8 mouse cellular contexts compared by ENCODE assay signal in the genomic region with DNA sequence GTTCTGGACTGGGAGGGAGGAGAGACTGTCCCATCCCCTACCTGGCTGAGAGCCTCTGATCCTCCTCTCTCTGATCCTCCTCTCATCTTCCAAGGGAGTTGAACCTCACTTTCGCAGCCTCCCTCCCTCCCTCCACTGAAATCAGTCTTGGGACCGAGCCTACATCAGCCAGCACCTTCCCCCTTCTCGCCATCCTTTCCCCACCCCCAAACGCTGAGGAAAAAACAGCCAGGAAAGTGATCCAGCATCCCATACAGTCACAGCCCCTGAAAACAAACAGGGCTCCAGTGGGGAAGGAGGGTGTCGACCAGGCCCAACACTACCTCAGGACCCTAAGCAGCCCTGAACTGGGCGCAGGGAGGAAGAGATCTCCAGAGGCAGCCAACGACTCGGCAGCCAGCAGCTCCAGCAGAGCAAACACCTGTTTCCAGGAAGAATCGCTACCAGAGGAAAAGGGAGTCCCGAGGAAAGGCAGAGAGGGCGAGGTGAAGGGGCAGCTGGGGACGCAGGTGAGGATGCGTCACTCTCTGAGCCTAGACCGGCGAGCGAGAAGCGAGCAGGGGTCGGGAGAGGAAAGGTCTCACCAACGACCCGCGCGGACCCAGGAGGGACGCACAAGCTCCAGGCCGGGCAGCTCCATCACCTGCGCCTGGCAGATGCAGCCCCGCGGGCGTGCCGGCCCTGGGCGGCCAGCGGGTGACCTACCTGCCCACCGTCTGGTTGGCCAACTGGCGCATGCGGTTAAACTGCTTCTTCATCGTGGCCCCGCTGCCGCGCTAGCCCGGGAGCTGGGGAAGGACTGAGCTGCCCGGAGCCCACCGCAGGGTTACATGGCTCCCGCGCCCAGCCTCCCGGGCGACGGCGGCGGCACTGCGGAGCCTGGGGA. TPM values are rescaled to one million over a fixed set of nuclear protein-coding genes. Genes with fewer than 3 reads are reported as not detected.
DNase-seq lines count a peak whose midpoint lies in the region; ATAC-seq and TF ChIP-seq lines count a peak whose summit lies in the region.

No protein-coding gene starts in this region.

- H3K4me1 ChIP-seq in bone marrow macrophage, adult 2 months (ENCODE audit: control insufficient read depth, insufficient read depth, low read length): no peaks in the 10 kb centered on the region
- H3K4me1 ChIP-seq in forebrain, embryonic 16.5 days (replicated peaks; ENCODE audit: control insufficient read depth, insufficient read depth, low read length): peaks cover 9% of the 10 kb centered on the region
- peaks cover 17% of the 10 kb centered on the region for H3K4me1 ChIP-seq in kidney, embryonic 15.5 days
- H3K4me1 ChIP-seq in liver, embryonic 13.5 days (replicated peaks): no peaks in the 10 kb centered on the region; the same call in 1 of the 2 replicates
- H3K4me1 ChIP-seq in neural tube, embryonic 14.5 days (ENCODE audit: control insufficient read depth, insufficient read depth, low read length): 0 out of 2 replicates have a peak, but pooled peaks cover 8% of the 10 kb centered on the region

- 0 out of 2 replicates have a peak, but pooled peaks cover 3% of the 10 kb centered on the region for H3K27me3 ChIP-seq in forebrain, embryonic 16.5 days (replicated peaks; ENCODE audit: control insufficient read depth, insufficient read depth, low read length)
- peaks cover 17% of the 10 kb centered on the region; the same call in 1 of the 2 replicates for H3K27me3 ChIP-seq in kidney, embryonic 15.5 days
- H3K27me3 ChIP-seq in liver, embryonic 13.5 days: peaks cover 27% of the 10 kb centered on the region
- no peaks in the 10 kb centered on the region; the same call in 1 of the 2 replicates for H3K27me3 ChIP-seq in neural tube, embryonic 14.5 days (ENCODE audit: control insufficient read depth, insufficient read depth, low read length)

- no peaks in the 10 kb centered on the region for H3K36me3 ChIP-seq in forebrain, embryonic 16.5 days (ENCODE audit: control insufficient read depth, insufficient read depth)
- no peaks in the 10 kb centered on the region for H3K36me3 ChIP-seq in kidney, embryonic 15.5 days
- H3K36me3 ChIP-seq in liver, embryonic 13.5 days: no peaks in the 10 kb centered on the region
- no peaks in the 10 kb centered on the region for H3K36me3 ChIP-seq in neural tube, embryonic 14.5 days (ENCODE audit: control insufficient read depth, insufficient read depth, low read length)

- intact Hi-C loops in gastrocnemius, adult 2 months (cut with DNase I): no loop called here

- no peak for TF ChIP-seq POLR2A in bone marrow macrophage, adult 2 months (IDR thresholded peaks at IDR 0.05; ENCODE audit: borderline replicate concordance, low read depth, low read length)

- peak overlapping the region; percentile 92 for H3K4me2 ChIP-seq in forebrain, embryonic 16.5 days (ENCODE audit: low read length)
- peak overlapping the region; percentile 86 for H3K4me2 ChIP-seq in kidney, embryonic 15.5 days
- peak overlapping the region; percentile 67 for H3K4me2 ChIP-seq in liver, embryonic 13.5 days
- H3K4me2 ChIP-seq in neural tube, embryonic 14.5 days (ENCODE audit: low read depth, low read length): peak overlapping the region; percentile 85

- H3K9me3 ChIP-seq in forebrain, embryonic 16.5 days (ENCODE audit: control insufficient read depth, low read length): no peaks in the 10 kb centered on the region
- no peaks in the 10 kb centered on the region for H3K9me3 ChIP-seq in kidney, embryonic 15.5 days (replicated peaks)
- no peaks in the 10 kb centered on the region for H3K9me3 ChIP-seq in liver, embryonic 13.5 days (replicated peaks)
- no peaks in the 10 kb centered on the region for H3K9me3 ChIP-seq in neural tube, embryonic 14.5 days (ENCODE audit: control insufficient read depth, low read length)

- ATAC-seq in forebrain, embryonic 16.5 days: peak; percentile 90
- ATAC-seq in kidney, embryonic 15.5 days (replicated peaks; ENCODE audit: low FRiP score): peak; percentile 88
- no peak for ATAC-seq in liver, embryonic 13.5 days (ENCODE audit: low read depth)
- ATAC-seq in neural tube, embryonic 14.5 days (ENCODE audit: low read depth): peak; percentile 89

- peak overlapping the region; percentile 78 for H3K27ac ChIP-seq in gastrocnemius, adult 2 months
- no peak overlapping the region for H3K27ac ChIP-seq in bone marrow macrophage, adult 2 months (ENCODE audit: insufficient read depth, low read depth, low read length)
- H3K27ac ChIP-seq in forebrain, embryonic 16.5 days (ENCODE audit: low read length): peak overlapping the region; percentile 60
- H3K27ac ChIP-seq in kidney, embryonic 15.5 days: no peak overlapping the region
- no peak overlapping the region for H3K27ac ChIP-seq in liver, embryonic 13.5 days
- peak overlapping the region; percentile 72; the same call in 1 of the 2 replicates for H3K27ac ChIP-seq in neural tube, embryonic 14.5 days (ENCODE audit: low read depth, low read length)

- no peak for TF ChIP-seq CTCF in gastrocnemius, adult 2 months (IDR thresholded peaks at IDR 0.05)
- no peak for TF ChIP-seq CTCF in bone marrow macrophage, adult 2 months (IDR thresholded peaks at IDR 0.05; ENCODE audit: low read depth, low read length)

- H3K4me3 ChIP-seq in gastrocnemius, adult 2 months: peak overlapping the region; percentile 90
- peak overlapping the region; percentile 58 for H3K4me3 ChIP-seq in bone marrow macrophage, adult 2 months (ENCODE audit: insufficient read depth, low read length)
- peak overlapping the region; percentile 82 for H3K4me3 ChIP-seq in forebrain, embryonic 16.5 days (replicated peaks; ENCODE audit: low read length)
- peak overlapping the region; percentile 86 for H3K4me3 ChIP-seq in kidney, embryonic 15.5 days (replicated peaks)
- H3K4me3 ChIP-seq in liver, embryonic 13.5 days (replicated peaks): peak overlapping the region; percentile 62
- peak overlapping the region; percentile 90 for H3K4me3 ChIP-seq in neural tube, embryonic 14.5 days (ENCODE audit: low read depth, low read length)

- H3K9ac ChIP-seq in forebrain, embryonic 16.5 days (replicated peaks; ENCODE audit: low read depth, low read length): peak overlapping the region; percentile 92
- peak overlapping the region; percentile 82 for H3K9ac ChIP-seq in kidney, embryonic 15.5 days
- peak overlapping the region; percentile 53 for H3K9ac ChIP-seq in liver, embryonic 13.5 days
- peak overlapping the region; percentile 89 for H3K9ac ChIP-seq in neural tube, embryonic 14.5 days (replicated peaks; ENCODE audit: low read depth, low read length)

- DNase-seq in gastrocnemius, adult 2 months: no peak
- DNase-seq in gastrocnemius, postnatal 4 days (ENCODE audit: low spot score in 2 of 2): no peak
- no peak for DNase-seq in liver, embryonic 13.5 days
- no peak for DNase-seq in embryo, embryonic 10.5 days (ENCODE audit: low spot score)

- WGBS in forebrain, embryonic 16.5 days: under 1% methylated on average over 48 of the region's 49 CpGs
- WGBS in kidney, embryonic 15.5 days: under 1% methylated on average over 49 of the region's 49 CpGs
- WGBS in liver, embryonic 13.5 days (ENCODE audit: insufficient replicate concordance): 2% methylated on average over 45 of the region's 49 CpGs
- under 1% methylated on average over 49 of the region's 49 CpGs for WGBS in neural tube, embryonic 14.5 days

RNA-seq across cellular contexts. Expression of gene Arhgap44, which starts 0.6 kb away (rescaled TPM):
- total RNA-seq in gastrocnemius, adult 2 months (2021): 10 to 100 TPM in 1 of 2 experiments, 1 to 10 TPM in 1; 8.5 to 11.7 TPM
- total RNA-seq in gastrocnemius, postnatal 4 days (2021): 1 to 10 TPM; 8.2 to 8.3 TPM
- polyA plus RNA-seq in bone marrow macrophage, adult 2 months (2012; ENCODE audit: insufficient read depth, insufficient read length, missing spikeins): not detected in 2 replicates
- polyA plus RNA-seq in forebrain, embryonic 16.5 days (2015; fragmentation: Nextera tagmentation; extraction: Ambion mirVana): 11.1 and 12.4 TPM in 2 replicates
- 7.1 and 7.4 TPM in 2 replicates for polyA plus RNA-seq in kidney, embryonic 15.5 days (2015; fragmentation: Nextera tagmentation; extraction: Ambion mirVana)
- polyA plus RNA-seq in liver, embryonic 13.5 days (2015; fragmentation: Nextera tagmentation; extraction: Ambion mirVana): 0.66 and 0.71 TPM in 2 replicates
- polyA plus RNA-seq in neural tube, embryonic 14.5 days (2014; fragmentation: Nextera tagmentation; extraction: Ambion mirVana): 16.1 and 20.8 TPM in 2 replicates

RNA-seq across cellular contexts. Expression of gene 1700086D15Rik, which starts 2.4 kb away (rescaled TPM):
- under 1 TPM in 1 of 2 experiments, not detected in 1; 0.23 TPM for total RNA-seq in gastrocnemius, adult 2 months (2021)
- under 1 TPM in 1 of 2 experiments, not detected in 1; 0.52 TPM for total RNA-seq in gastrocnemius, postnatal 4 days (2021)
- not detected in 2 replicates for polyA plus RNA-seq in bone marrow macrophage, adult 2 months (2012; ENCODE audit: insufficient read depth, insufficient read length, missing spikeins)
- polyA plus RNA-seq in forebrain, embryonic 16.5 days (2015; fragmentation: Nextera tagmentation; extraction: Ambion mirVana): not detected in 2 replicates
- 0.21 TPM in 1 of 2 replicates, not detected in the other for polyA plus RNA-seq in kidney, embryonic 15.5 days (2015; fragmentation: Nextera tagmentation; extraction: Ambion mirVana)
- not detected in 2 replicates for polyA plus RNA-seq in liver, embryonic 13.5 days (2015; fragmentation: Nextera tagmentation; extraction: Ambion mirVana)
- polyA plus RNA-seq in neural tube, embryonic 14.5 days (2014; fragmentation: Nextera tagmentation; extraction: Ambion mirVana): 0.33 and 0.94 TPM in 2 replicates

Comparison
In these comparisons a context has a peak if more than half of its experiments do, and no peak if none do; other contexts are left out.
1. H3K27ac ChIP-seq: peak in gastrocnemius, adult 2 months (single experiment), forebrain, embryonic 16.5 days (single experiment) and neural tube, embryonic 14.5 days (single experiment); none in bone marrow macrophage, adult 2 months (single experiment), kidney, embryonic 15.5 days (single experiment) and liver, embryonic 13.5 days (single experiment).
2. Peak in every context shown above with its lines, with median percentiles within 50 percentile points of each other: H3K4me3 ChIP-seq, H3K4me2 ChIP-seq and H3K9ac ChIP-seq.